Mouse (Mus musculus) kidney, adult 18-20 months (tissue): ENCODE measurements at regions not wholly inside any gene's neighbourhood (a gene's known extent, or its start where the extent isn't known, plus 50 kb on each side); places are given as distances from the start of the nearest gene placed in this dataset.

ENCODE experiments used
- DNase-seq: peaks from one replicate; pipeline ENCODE4 v3.0.0; 2021

GRCm38 (mm10) chr4:140307481-140307880, 60.9 kb upstream of the Igsf21 start:
- no peak for DNase-seq

GRCm38 (mm10) chr4:140304960-140305359, 58.4 kb upstream of the Igsf21 start:
- no peak for DNase-seq

- DNase-seq: no peak
Observed at GRCm38 (mm10) chr4:140301661-140302060, 55.1 kb upstream of the Igsf21 start.

- DNase-seq: no peak
Observed at GRCm38 (mm10) chr4:140297912-140298620, 51.5 kb upstream of the Igsf21 start.
